Mouse (Mus musculus) G1E (cell line): ENCODE results near the gene Scnn1b. TPM values are rescaled to one million over a fixed set of nuclear protein-coding genes. Genes with fewer than 3 reads are reported as not detected.

Source experiments
- ATAC-seq: 2 replicates; pipeline ENCODE4 v1.8.0; 2016; ENCODE audit warnings: mild to moderate bottlenecking; ENCODE audit not compliant: insufficient number of reproducible peaks, poor library complexity, low FRiP score, severe bottlenecking; ENCODE audit errors: extremely low read depth
- DNase-seq: peaks from one replicate; pipeline ENCODE4 v3.0.0; 2012; ENCODE audit warnings: low spot score
- H3K27me3 ChIP-seq: 2 replicates; pipeline ENCODE4 v1.6.1; 2012; ENCODE audit warnings: mild to moderate bottlenecking, low read length, inconsistent platforms; ENCODE audit not compliant: insufficient read depth
- H3K36me3 ChIP-seq: replicated peaks from 2 replicates; pipeline ENCODE3; 2012; ENCODE audit warnings: mild to moderate bottlenecking, inconsistent platforms
- H3K4me1 ChIP-seq: 2 replicates; pipeline ENCODE4 v1.6.1; 2012; ENCODE audit warnings: low read depth, low read length, inconsistent platforms, mixed read lengths; ENCODE audit not compliant: insufficient read depth
- H3K4me3 ChIP-seq: 2 replicates; pipeline ENCODE4 v1.5.1; 2012; ENCODE audit warnings: low read depth, mild to moderate bottlenecking, inconsistent platforms, low read length, moderate library complexity, mixed read lengths
- H3K9me3 ChIP-seq: replicated peaks from 2 replicates; pipeline ENCODE4 v1.6.1; 2012; ENCODE audit warnings: inconsistent platforms
- CTCF ChIP-seq: IDR thresholded peaks from 2 replicates; pipeline ENCODE4 v1.5.1; 2012; ENCODE audit warnings: low read depth, low read length, inconsistent platforms, mixed read lengths
- GATA1 ChIP-seq: IDR thresholded peaks from 2 replicates; pipeline ENCODE4 v1.6.1; 2012; ENCODE audit warnings: borderline replicate concordance, low read length, inconsistent platforms, mixed read lengths
- GATA2 ChIP-seq: IDR thresholded peaks from 2 replicates; pipeline ENCODE4 v1.6.1; 2012; ENCODE audit warnings: low read depth, low read length, inconsistent platforms, borderline replicate concordance
- POLR2AphosphoS5 ChIP-seq: IDR thresholded peaks from 2 replicates; pipeline ENCODE4 v1.6.1; 2012; ENCODE audit warnings: low read depth, low read length, inconsistent platforms; ENCODE audit not compliant: insufficient replicate concordance
- TAL1 ChIP-seq: conservative IDR thresholded peaks from 2 replicates; pipeline ENCODE4 v1.6.1; 2012; ENCODE audit warnings: low read depth, low read length, inconsistent platforms, mixed read lengths
- polyA plus RNA-seq: library from polyadenylated mRNA; stranded (reverse); fragments of >175 nt; gene quantifications from 2 replicates; pipeline ENCODE4 v1.2.3, GENCODE M21; 2012
- total RNA-seq, 2 experiments: library from RNA; stranded (forward) in 1 of 2; stranded (reverse) in 1 of 2; fragments of 200-1000 nt in 1 of 2; fragments of >200 nt in 1 of 2; fragmentation: Nextera tagmentation in 1 of 2; gene quantifications; 2 replicates each; pipeline ENCODE4 v1.2.3; 2014 to 2017

Scnn1b gene
- total and polyA plus RNA-seq, 3 experiments: 0.11 TPM; not detected in 2

GRCm38 (mm10) chr7:121902757-121903411 is 38.0 kb downstream of the Scnn1b start:
- H3K27me3 ChIP-seq: peaks cover 26% of the 10 kb centered on the region
- H3K4me1 ChIP-seq: no peaks in the 10 kb centered on the region
- no peak for ATAC-seq
- H3K36me3 ChIP-seq: no peaks in the 10 kb centered on the region
- DNase-seq: no peak
- no peaks in the 10 kb centered on the region for H3K9me3 ChIP-seq
- no peak for TF ChIP-seq GATA1
- no peak for TF ChIP-seq POLR2AphosphoS5
- TF ChIP-seq GATA2: no peak
- no peak for TF ChIP-seq CTCF
- no peak for TF ChIP-seq TAL1
- no peak overlapping the region for H3K4me3 ChIP-seq

GRCm38 (mm10) chr7:121906879-121907278 is 42.0 kb downstream of the Scnn1b start:
- TF ChIP-seq TAL1: no peak
- no peak for TF ChIP-seq POLR2AphosphoS5
- no peak for TF ChIP-seq CTCF
- TF ChIP-seq GATA2: no peak
- TF ChIP-seq GATA1: no peak
- Histone ChIP-seq H3K4me3 (no peak overlapping the region), H3K27me3 (peaks cover 15% of the 10 kb centered on the region), H3K4me1 (no peaks in the 10 kb centered on the region), H3K36me3 (no peaks in the 10 kb centered on the region), H3K9me3 (no peaks in the 10 kb centered on the region)
- DNase-seq (no peak), ATAC-seq (no peak)

GRCm38 (mm10) chr7:121912250-121912649 is 47.4 kb downstream of the Scnn1b start:
- no peaks in the 10 kb centered on the region for H3K9me3 ChIP-seq
- H3K4me3 ChIP-seq: no peak overlapping the region
- no peak for ATAC-seq
- peaks cover 12% of the 10 kb centered on the region for H3K27me3 ChIP-seq
- no peaks in the 10 kb centered on the region for H3K4me1 ChIP-seq
- no peak for TF ChIP-seq CTCF
- no peak for TF ChIP-seq GATA2
- no peak for TF ChIP-seq GATA1
- TF ChIP-seq POLR2AphosphoS5: no peak
- TF ChIP-seq TAL1: no peak
- no peak for DNase-seq
- H3K36me3 ChIP-seq: peaks cover under 1% of the 10 kb centered on the region

GRCm38 (mm10) chr7:121913944-121914343 is 49.1 kb downstream of the Scnn1b start:
- no peak for DNase-seq
- ATAC-seq: no peak
- Histone ChIP-seq H3K36me3 (peaks cover 2% of the 10 kb centered on the region), H3K4me3 (no peak overlapping the region), H3K9me3 (no peaks in the 10 kb centered on the region), H3K4me1 (no peaks in the 10 kb centered on the region), H3K27me3 (peaks cover 12% of the 10 kb centered on the region)
- TF ChIP-seq GATA2 (no peak), POLR2AphosphoS5 (no peak)

- H3K9me3 ChIP-seq: no peaks in the 10 kb centered on the region
- ATAC-seq (no peak), DNase-seq (no peak)
- no peaks in the 10 kb centered on the region for H3K27me3 ChIP-seq
- TF ChIP-seq POLR2AphosphoS5: no peak
- no peak for TF ChIP-seq CTCF
- TF ChIP-seq TAL1: no peak
- TF ChIP-seq GATA2: no peak
- TF ChIP-seq GATA1: no peak
- H3K4me1 ChIP-seq: no peaks in the 10 kb centered on the region
- H3K36me3 ChIP-seq: peaks cover 88% of the 10 kb centered on the region
- H3K4me3 ChIP-seq: no peak overlapping the region
These were observed 59.5 kb downstream of the Scnn1b start for GRCm38 (mm10) chr7:121924361-121924760.

GRCm38 (mm10) chr7:121927882-121928281 is 63.0 kb downstream of the Scnn1b start:
- DNase-seq: no peak
- Histone ChIP-seq H3K36me3 (peaks cover 93% of the 10 kb centered on the region), H3K27me3 (no peaks in the 10 kb centered on the region), H3K4me3 (no peak overlapping the region), H3K9me3 (no peaks in the 10 kb centered on the region), H3K4me1 (no peaks in the 10 kb centered on the region)
- ATAC-seq: no peak
- no peak for TF ChIP-seq CTCF
- no peak for TF ChIP-seq POLR2AphosphoS5
- no peak for TF ChIP-seq GATA2
- TF ChIP-seq GATA1: no peak
- no peak for TF ChIP-seq TAL1
